Mouse (Mus musculus) MEL (cell line): ENCODE data around the gene Ntsr2. TPM values are rescaled to one million over a fixed set of nuclear protein-coding genes. Genes with fewer than 3 reads are reported as not detected.
"Not testable (repeated sequence)": the region's sequence is repeated elsewhere in the genome, so short reads cannot be mapped to it uniquely, and the experiment has no call there.

Experiments used
- DNase-seq: peaks from one replicate; pipeline ENCODE4 v3.0.0; 2011; ENCODE audit warnings: low read depth, low spot score
- H3K27ac ChIP-seq: 2 replicates; pipeline ENCODE4 v1.5.1; 2012; ENCODE audit warnings: low read depth, mild to moderate bottlenecking, control low read depth, low read length, moderate library complexity; ENCODE audit not compliant: control insufficient read depth
- H3K27me3 ChIP-seq, 2 experiments: fragments of 150-350 bp in 1 of 2; sonication (generic) in 1 of 2; 2 replicates each; pipeline ENCODE4 v1.6.1; 2012; ENCODE audit warnings: low read length in 2 of 2, mild to moderate bottlenecking in 2 of 2, improper control_type of control experiment in 1 of 2, moderate library complexity in 1 of 2; ENCODE audit not compliant: insufficient read depth in 2 of 2, control insufficient read depth in 1 of 2
- H3K36me3 ChIP-seq, 2 experiments: 2 replicates each; pipeline ENCODE4 v1.6.1; 2012 to 2014; ENCODE audit warnings: low read length in 2 of 2, improper control_type of control experiment in 1 of 2, inconsistent platforms in 1 of 2, mild to moderate bottlenecking in 1 of 2; ENCODE audit not compliant: insufficient read depth in 2 of 2, control insufficient read depth in 1 of 2
- H3K4me1 ChIP-seq, 2 experiments: fragments of 150-350 bp in 1 of 2; sonication (generic) in 1 of 2; 2 replicates each; pipeline ENCODE4 v1.6.1; 2012; ENCODE audit warnings: low read length in 2 of 2, improper control_type of control experiment in 1 of 2, mild to moderate bottlenecking in 1 of 2; ENCODE audit not compliant: insufficient read depth in 2 of 2, control insufficient read depth in 1 of 2
- H3K4me3 ChIP-seq, 2 experiments: fragments of 150-350 bp in 1 of 2; sonication (generic) in 1 of 2; 2 replicates each; pipeline ENCODE4 v1.5.1; 2012; ENCODE audit warnings: low read depth in 2 of 2, low read length in 2 of 2, mild to moderate bottlenecking in 2 of 2, moderate library complexity in 2 of 2, control low read depth in 1 of 2, improper control_type of control experiment in 1 of 2; ENCODE audit not compliant: control insufficient read depth in 1 of 2, insufficient read depth in 1 of 2
- H3K79me2 ChIP-seq: 2 replicates; pipeline ENCODE4 v1.6.1; 2012; ENCODE audit warnings: mild to moderate bottlenecking, low read length, moderate library complexity; ENCODE audit not compliant: control insufficient read depth, poor library complexity, insufficient read depth
- H3K9ac ChIP-seq: 2 replicates; pipeline ENCODE4 v1.6.1; 2012; ENCODE audit warnings: low read depth, mild to moderate bottlenecking, control low read depth, low read length, moderate library complexity; ENCODE audit not compliant: control insufficient read depth, poor library complexity, severe bottlenecking
- H3K9me3 ChIP-seq: fragments of 150-350 bp; sonication (generic); replicated peaks from 2 replicates; pipeline ENCODE4 v1.6.1; 2012; ENCODE audit warnings: mild to moderate bottlenecking, low read length, improper control_type of control experiment, moderate library complexity; ENCODE audit not compliant: insufficient read depth
- CHD1 ChIP-seq: IDR thresholded peaks from 2 replicates; pipeline ENCODE4 v1.6.1; 2012; ENCODE audit warnings: low read depth, mild to moderate bottlenecking, inconsistent platforms, low read length, improper control_type of control experiment
- CTCF ChIP-seq, 3 experiments: IDR thresholded peaks in 2 of 3; conservative IDR thresholded peaks in 1 of 3; 2 replicates each; pipeline ENCODE4 v1.5.1; 2011 to 2012; ENCODE audit warnings: low read length in 3 of 3, low read depth in 2 of 3, mild to moderate bottlenecking in 2 of 3, improper control_type of control experiment in 1 of 3, inconsistent platforms in 1 of 3, mixed read lengths in 1 of 3, moderate library complexity in 1 of 3; ENCODE audit not compliant: control insufficient read depth in 1 of 3, insufficient read depth in 1 of 3, poor library complexity in 1 of 3, severe bottlenecking in 1 of 3
- ELF1 ChIP-seq: IDR thresholded peaks from 2 replicates; pipeline ENCODE4 v1.6.1; 2014; ENCODE audit warnings: low read depth, mild to moderate bottlenecking, inconsistent platforms, low read length, improper control_type of control experiment, moderate library complexity
- HCFC1 ChIP-seq: IDR thresholded peaks from 2 replicates; pipeline ENCODE4 v1.6.1; 2012; ENCODE audit warnings: low read depth, mild to moderate bottlenecking, inconsistent platforms, low read length, improper control_type of control experiment, moderate library complexity
- KAT2A ChIP-seq: conservative IDR thresholded peaks from 2 replicates; pipeline ENCODE4 v1.6.1; 2012; ENCODE audit warnings: low read depth, low read length, improper control_type of control experiment, inconsistent platforms
- MXI1 ChIP-seq: IDR thresholded peaks from 2 replicates; pipeline ENCODE4 v1.6.1; 2011; ENCODE audit warnings: mild to moderate bottlenecking, low read depth, low read length, improper control_type of control experiment
- MYB ChIP-seq: IDR thresholded peaks from 2 replicates; pipeline ENCODE4 v1.6.1; 2011; ENCODE audit warnings: mild to moderate bottlenecking, low read depth, low read length, improper control_type of control experiment
- NELFE ChIP-seq: IDR thresholded peaks from 2 replicates; pipeline ENCODE4 v1.6.1; 2011; ENCODE audit warnings: low read depth, low read length, improper control_type of control experiment
- POLR2A ChIP-seq, 2 experiments: IDR thresholded peaks; 2 replicates each; pipeline ENCODE4 v1.6.1; 2011 to 2012; ENCODE audit warnings: low read length in 2 of 2, mild to moderate bottlenecking in 2 of 2, control low read depth in 1 of 2, improper control_type of control experiment in 1 of 2, low read depth in 1 of 2, moderate library complexity in 1 of 2; ENCODE audit not compliant: control insufficient read depth in 1 of 2, insufficient read depth in 1 of 2, poor library complexity in 1 of 2
- POLR2AphosphoS5 ChIP-seq: IDR thresholded peaks from 2 replicates; pipeline ENCODE4 v1.6.1; 2012; ENCODE audit warnings: low read depth, borderline replicate concordance, mild to moderate bottlenecking, inconsistent platforms, low read length, moderate library complexity, mixed read lengths
- RAD21 ChIP-seq: IDR thresholded peaks from 2 replicates; pipeline ENCODE4 v1.6.1; 2011; ENCODE audit warnings: mild to moderate bottlenecking, low read depth, low read length, improper control_type of control experiment
- SMC3 ChIP-seq: IDR thresholded peaks from 2 replicates; pipeline ENCODE4 v1.6.1; 2011; ENCODE audit warnings: low read depth, low read length, improper control_type of control experiment
- TBP ChIP-seq: IDR thresholded peaks from 2 replicates; pipeline ENCODE4 v1.8.0; 2011; ENCODE audit warnings: low read depth, low read length, improper control_type of control experiment
- UBTF ChIP-seq: IDR thresholded peaks from 2 replicates; pipeline ENCODE4 v1.6.1; 2012; ENCODE audit warnings: low read depth, mild to moderate bottlenecking, inconsistent platforms, low read length, improper control_type of control experiment, moderate library complexity, borderline replicate concordance; ENCODE audit not compliant: insufficient read depth
- USF2 ChIP-seq, 2 experiments: IDR thresholded peaks; 2 replicates each; pipeline ENCODE4 v1.6.1; 2011 to 2012; ENCODE audit warnings: improper control_type of control experiment in 2 of 2, low read length in 2 of 2, borderline replicate concordance in 1 of 2, inconsistent platforms in 1 of 2, low read depth in 1 of 2, mild to moderate bottlenecking in 1 of 2; ENCODE audit not compliant: insufficient read depth in 1 of 2
- ZKSCAN1 ChIP-seq: IDR thresholded peaks from 2 replicates; pipeline ENCODE4 v1.6.1; 2012; ENCODE audit warnings: low read depth, mild to moderate bottlenecking, inconsistent platforms, low read length, improper control_type of control experiment, moderate library complexity
- ZNF384 ChIP-seq: IDR thresholded peaks from 2 replicates; pipeline ENCODE4 v1.6.1; 2012; ENCODE audit warnings: low read depth, mild to moderate bottlenecking, inconsistent platforms, low read length, improper control_type of control experiment
- polyA plus RNA-seq, 2 experiments: library from polyadenylated mRNA; stranded (reverse) in 1 of 2; unstranded in 1 of 2; fragments of >175 nt in 1 of 2; fragments of >200 nt in 1 of 2; gene quantifications; 2 replicates each; pipeline versions ENCODE4 v1.2.1 to v1.2.4; 2012; ENCODE audit warnings: low replicate concordance in 2 of 2, low read depth in 1 of 2; ENCODE audit not compliant: insufficient read length in 2 of 2, insufficient read depth in 1 of 2, missing spikeins in 1 of 2
- total RNA-seq: library from RNA; depleted of rRNA; stranded (reverse); fragments of 300-350 nt; gene quantifications from 2 replicates; pipeline ENCODE4 v1.2.3, GENCODE M21; 2012

Gene Ntsr2
- total and polyA plus RNA-seq, 3 experiments = not detected

GRCm38 (mm10) chr12:16672246-16672645, 19.1 kb downstream of the Ntsr2 start (continued):
- no peak for TF ChIP-seq RAD21
- TF ChIP-seq POLR2A (IDR thresholded peaks at IDR 0.05; ENCODE audit: control insufficient read depth in 1 of 2, insufficient read depth in 1 of 2, low read depth in 1 of 2, low read length in 2 of 2, poor library complexity in 1 of 2) = no peak

DNA sequence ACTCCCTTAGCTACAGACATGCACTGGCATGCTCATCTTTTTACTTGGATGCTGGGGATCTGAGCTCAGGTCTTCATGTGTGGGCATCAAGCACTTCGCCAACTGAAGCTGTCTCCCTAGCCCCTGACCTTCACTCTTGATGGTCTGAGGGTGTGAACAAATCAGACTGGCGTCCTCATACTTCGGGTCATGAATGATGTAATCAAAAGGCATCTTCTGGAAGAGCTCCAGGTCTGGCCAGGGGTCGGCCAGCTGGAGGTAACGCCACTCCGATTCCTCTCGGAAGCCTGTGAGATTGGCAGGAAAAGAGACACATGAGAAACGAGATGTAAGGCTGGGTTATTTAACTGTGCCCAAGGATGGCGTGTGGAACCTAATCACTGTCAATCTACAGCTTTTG, 37.4 kb downstream of the Ntsr2 start:
- no peaks in the 10 kb centered on the region for H3K36me3 ChIP-seq
- no peaks in the 10 kb centered on the region for H3K4me1 ChIP-seq
- no peaks in the 10 kb centered on the region for H3K79me2 ChIP-seq
- no peak overlapping the region for H3K9ac ChIP-seq
- TF ChIP-seq CTCF (IDR thresholded peaks at IDR 0.05 in 2 of 3, conservative IDR thresholded peaks at IDR 0.05 in 1 of 3; ENCODE audit: control insufficient read depth in 1 of 3, insufficient read depth in 1 of 3, low read depth in 2 of 3, low read length in 3 of 3, poor library complexity in 1 of 3, severe bottlenecking in 1 of 3) (no peak), KAT2A (no peak), POLR2AphosphoS5 (no peak), CHD1 (no peak), TBP (no peak), UBTF (no peak), MXI1 (no peak), ELF1 (no peak), NELFE (no peak), ZNF384 (no peak), SMC3 (no peak), ZKSCAN1 (no peak), HCFC1 (no peak), USF2 (IDR thresholded peaks at IDR 0.05; ENCODE audit: borderline replicate concordance in 1 of 2, insufficient read depth in 1 of 2, low read depth in 1 of 2, low read length in 2 of 2) (no peak)
- no peak for DNase-seq
- H3K27me3 ChIP-seq = peaks cover 0 to 1% of the 10 kb centered on the region in 2 experiments; a peak in 1 of 4 replicates
- no peak overlapping the region for H3K4me3 ChIP-seq
- no peak overlapping the region for H3K27ac ChIP-seq
- no peaks in the 10 kb centered on the region for H3K9me3 ChIP-seq

- no peak for TF ChIP-seq KAT2A
- TF ChIP-seq ZKSCAN1 = no peak
- TF ChIP-seq MYB = no peak
- TF ChIP-seq ZNF384 = no peak
- H3K4me3 ChIP-seq = no peak overlapping the region
- DNase-seq = no peak
- H3K27me3 ChIP-seq = peaks cover 0 to 2% of the 10 kb centered on the region in 2 experiments; a peak in 1 of 4 replicates
- H3K9ac ChIP-seq = no peak overlapping the region
- no peaks in the 10 kb centered on the region for H3K36me3 ChIP-seq
- H3K79me2 ChIP-seq = no peaks in the 10 kb centered on the region
- H3K4me1 ChIP-seq = no peaks in the 10 kb centered on the region
- H3K27ac ChIP-seq = no peak overlapping the region
- H3K9me3 ChIP-seq = no peaks in the 10 kb centered on the region
Observed at GRCm38 (mm10) chr12:16694783-16695182, 41.6 kb downstream of the Ntsr2 start.

DNA sequence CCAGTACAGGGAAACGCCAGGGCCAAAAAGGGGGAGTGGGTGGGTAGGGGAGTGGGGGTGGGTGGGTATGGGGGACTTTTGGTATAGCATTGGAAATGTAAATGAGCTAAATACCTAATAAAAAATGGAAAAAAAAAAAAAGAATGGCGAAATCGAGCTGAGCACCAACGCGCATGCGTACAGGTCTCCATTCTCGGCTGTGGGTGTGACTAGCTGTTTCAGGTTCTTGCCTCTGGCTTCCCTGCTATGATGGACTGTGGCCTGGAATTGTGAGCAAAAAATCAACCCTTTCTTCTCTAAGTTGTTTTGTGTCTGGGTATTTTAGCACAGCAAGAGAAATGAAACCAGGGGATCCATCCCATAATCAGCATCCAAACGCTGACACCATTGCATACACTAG, 42.1 kb downstream of the Ntsr2 start:
- H3K4me3 ChIP-seq, H3K79me2 ChIP-seq, H3K9me3 ChIP-seq, H3K27ac ChIP-seq, DNase-seq, H3K4me1 ChIP-seq, H3K36me3 ChIP-seq, H3K9ac ChIP-seq, H3K27me3 ChIP-seq: not testable (repeated sequence)
